Mouse (Mus musculus) CH12.LX (cell line): ENCODE results near the gene Zfand2a. TPM values are rescaled to one million over a fixed set of nuclear protein-coding genes. Genes with fewer than 3 reads are reported as not detected.

Experiments used
- DNase-seq: peaks from one replicate; pipeline ENCODE4 v3.0.0-alpha.2; 2013; ENCODE audit errors: extremely low read depth
- H3K27ac ChIP-seq: 2 replicates; pipeline ENCODE4 v1.5.1; 2012; ENCODE audit warnings: low read depth, mild to moderate bottlenecking, control low read depth, moderate library complexity; ENCODE audit not compliant: insufficient read depth
- H3K27me3 ChIP-seq: replicated peaks from 2 replicates; pipeline ENCODE3; 2012; ENCODE audit warnings: inconsistent platforms
- H3K36me3 ChIP-seq, 2 experiments: replicated peaks in 1 of 2; 2 replicates each; pipeline versions ENCODE3 to v1.6.1; 2012; ENCODE audit warnings: inconsistent platforms in 1 of 2, low read length in 1 of 2, mild to moderate bottlenecking in 1 of 2, mixed read lengths in 1 of 2, moderate library complexity in 1 of 2; ENCODE audit not compliant: control insufficient read depth in 1 of 2, insufficient read depth in 1 of 2
- H3K4me1 ChIP-seq, 2 experiments: 2 replicates each; pipeline ENCODE4 v1.6.1; 2012; ENCODE audit warnings: inconsistent platforms in 1 of 2, moderate library complexity in 1 of 2; ENCODE audit not compliant: insufficient read depth in 2 of 2, control insufficient read depth in 1 of 2
- H3K4me2 ChIP-seq: 2 replicates; pipeline ENCODE4 v1.6.1; 2012; ENCODE audit warnings: low read depth, mild to moderate bottlenecking, control low read depth; ENCODE audit not compliant: poor library complexity, insufficient read depth, severe bottlenecking
- H3K4me3 ChIP-seq, 3 experiments: fragments of 150-350 bp in 1 of 3; sonication (generic) in 1 of 3; replicated peaks in 1 of 3; 2 replicates each; pipeline versions ENCODE3 to v1.5.1; 2011 to 2012; ENCODE audit warnings: low read depth in 2 of 3, low read length in 2 of 3, mild to moderate bottlenecking in 2 of 3, moderate library complexity in 2 of 3, control low read depth in 1 of 3, improper control_type of control experiment in 1 of 3, inconsistent platforms in 1 of 3, mixed read lengths in 1 of 3; ENCODE audit not compliant: poor library complexity in 1 of 3
- H3K79me2 ChIP-seq: replicated peaks from 2 replicates; pipeline ENCODE4 v1.6.1; 2012; ENCODE audit warnings: mild to moderate bottlenecking, moderate library complexity; ENCODE audit not compliant: control insufficient read depth, poor library complexity, insufficient read depth, severe bottlenecking; ENCODE audit errors: extremely low read depth
- H3K9ac ChIP-seq: 2 replicates; pipeline ENCODE4 v1.6.1; 2012; ENCODE audit warnings: low read depth, mild to moderate bottlenecking, control low read depth, moderate library complexity; ENCODE audit not compliant: insufficient read depth
- H3K9me3 ChIP-seq: replicated peaks from 2 replicates; pipeline ENCODE3; 2012; ENCODE audit warnings: low read length, inconsistent platforms, mixed read lengths
- BHLHE40 ChIP-seq: IDR thresholded peaks from 2 replicates; pipeline ENCODE4 v1.6.1; 2011; ENCODE audit warnings: mild to moderate bottlenecking, low read depth, low read length, improper control_type of control experiment
- CHD1 ChIP-seq: IDR thresholded peaks from 2 replicates; pipeline ENCODE4 v1.6.1; 2012; ENCODE audit warnings: low read depth, low read length, improper control_type of control experiment, inconsistent platforms
- CHD2 ChIP-seq: IDR thresholded peaks from 2 replicates; pipeline ENCODE4 v1.6.1; 2011; ENCODE audit warnings: low read length, improper control_type of control experiment
- ELF1 ChIP-seq: IDR thresholded peaks from 2 replicates; pipeline ENCODE4 v1.6.1; 2014; ENCODE audit warnings: low read depth, mild to moderate bottlenecking, inconsistent platforms, low read length, improper control_type of control experiment
- EP300 ChIP-seq: IDR thresholded peaks from 2 replicates; pipeline ENCODE4 v1.6.1; 2011; ENCODE audit warnings: low read length, improper control_type of control experiment
- IRF4 ChIP-seq: IDR thresholded peaks from 2 replicates; pipeline ENCODE4 v1.6.1; 2014; ENCODE audit warnings: low read depth, mild to moderate bottlenecking, inconsistent platforms, low read length, improper control_type of control experiment
- JUN ChIP-seq: IDR thresholded peaks from 2 replicates; pipeline ENCODE4 v1.6.1; 2011; ENCODE audit warnings: low read depth, mild to moderate bottlenecking, low read length, improper control_type of control experiment, moderate library complexity; ENCODE audit not compliant: insufficient read depth
- MAX ChIP-seq: IDR thresholded peaks from 2 replicates; pipeline ENCODE4 v1.6.1; 2011; ENCODE audit warnings: low read length, improper control_type of control experiment
- MAZ ChIP-seq: IDR thresholded peaks from 2 replicates; pipeline ENCODE4 v1.6.1; 2012; ENCODE audit warnings: low read depth, mild to moderate bottlenecking, inconsistent platforms, low read length, improper control_type of control experiment, moderate library complexity
- MYC ChIP-seq: IDR thresholded peaks from 2 replicates; pipeline ENCODE4 v1.6.1; 2011; ENCODE audit warnings: low read depth, mild to moderate bottlenecking, improper control_type of control experiment, low read length
- NELFE ChIP-seq: IDR thresholded peaks from 2 replicates; pipeline ENCODE4 v1.6.1; 2011; ENCODE audit warnings: low read depth, low read length, improper control_type of control experiment
- NRF1 ChIP-seq: IDR thresholded peaks from 2 replicates; pipeline ENCODE4 v1.6.1; 2014; ENCODE audit warnings: low read depth, mild to moderate bottlenecking, inconsistent platforms, low read length, improper control_type of control experiment, moderate library complexity
- SMC3 ChIP-seq: IDR thresholded peaks from 2 replicates; pipeline ENCODE4 v1.6.1; 2011; ENCODE audit warnings: low read depth, low read length, improper control_type of control experiment
- TCF12 ChIP-seq: IDR thresholded peaks from 2 replicates; pipeline ENCODE4 v1.6.1; 2014; ENCODE audit warnings: low read depth, mild to moderate bottlenecking, inconsistent platforms, low read length, improper control_type of control experiment
- USF2 ChIP-seq: conservative IDR thresholded peaks from 2 replicates; pipeline ENCODE4 v1.6.1; 2011; ENCODE audit warnings: low read depth, low read length, improper control_type of control experiment
- ZC3H11A ChIP-seq: IDR thresholded peaks from 2 replicates; pipeline ENCODE4 v1.6.1; 2012; ENCODE audit warnings: low read depth, mild to moderate bottlenecking, inconsistent platforms, low read length, improper control_type of control experiment
- ZKSCAN1 ChIP-seq: IDR thresholded peaks from 2 replicates; pipeline ENCODE4 v1.6.1; 2012; ENCODE audit warnings: low read depth, inconsistent platforms, low read length, improper control_type of control experiment, borderline replicate concordance
- dilution Hi-C: fragments of 300-500 bp; cut with MboI; formaldehyde crosslinking; loops from 2 replicates; pipeline ENCODE4 v1.14.3; 2020; ENCODE audit warnings: low sequenced_read_pairs; ENCODE audit not compliant: extremely low pct_unique_long_range_greater_than_20kb, extremely low pct_ligation_motif_present
- in situ Hi-C: fragments of 300-500 bp; cut with MboI; formaldehyde crosslinking; loops from 3 replicates; pipeline ENCODE4 v1.14.3; 2019; ENCODE audit warnings: low sequenced_read_pairs, low pct_ligation_motif_present, low pct_unique_long_range_greater_than_20kb, mixed read lengths
- polyA plus RNA-seq: library from polyadenylated mRNA; unstranded; fragments of >175 nt; gene quantifications from 2 replicates; pipeline ENCODE4 v1.2.1, GENCODE M21; 2012; ENCODE audit warnings: low read depth; ENCODE audit not compliant: insufficient read length
- total RNA-seq, 2 experiments: library from RNA; depleted of rRNA; stranded (reverse); fragments of 300-350 nt in 1 of 2; fragments of >200 nt in 1 of 2; gene quantifications; 2 replicates each; pipeline ENCODE4 v1.2.3; 2012 to 2014

Gene Zfand2a
- total and polyA plus RNA-seq, 3 experiments: 5.8 to 13.4 (median 9.2) TPM

DNA sequence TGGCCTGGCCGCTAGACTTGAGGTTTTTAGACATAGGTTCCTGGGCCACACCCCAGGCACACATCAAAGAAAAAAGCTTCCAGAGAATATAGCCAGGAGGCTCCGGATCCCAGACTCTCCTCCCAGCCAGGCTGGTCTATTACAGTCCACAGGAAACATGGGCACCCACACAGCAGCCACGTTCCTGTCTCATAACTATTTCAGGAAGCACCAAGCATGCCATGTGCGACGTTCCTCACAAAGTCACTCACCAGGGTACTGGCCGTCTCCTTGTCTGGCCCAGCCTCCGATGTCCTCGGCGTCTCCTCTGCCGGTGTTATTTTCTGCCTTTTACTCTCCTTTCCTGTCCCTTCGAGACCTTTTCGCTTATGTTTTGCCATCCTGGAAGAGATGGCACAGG is 29.2 kb downstream of the Zfand2a start:
- dilution Hi-C loops: no loop called here
- Histone ChIP-seq H3K9me3 (no peaks in the 10 kb centered on the region), H3K4me2 (no peak overlapping the region), H3K4me1 (peaks cover 2 to 31% of the 10 kb centered on the region in 2 experiments; a peak in 3 of 4 replicates), H3K27me3 (no peaks in the 10 kb centered on the region), H3K36me3 (peaks cover 9 to 74% of the 10 kb centered on the region in 2 experiments), H3K9ac (no peak overlapping the region), H3K79me2 (peaks cover 3% of the 10 kb centered on the region), H3K4me3 (no peak overlapping the region), H3K27ac (no peak overlapping the region)
- in situ Hi-C loops: loop anchor here (25.0 kb wide), 1 partner anchor 93 kb away; the partner anchor contains the start of genes Cox19 and Cyp2w1
- no peak for DNase-seq
- TF ChIP-seq ZKSCAN1 (no peak), TCF12 (no peak), USF2 (no peak), NRF1 (no peak), ELF1 (no peak), CHD2 (no peak), SMC3 (no peak), CHD1 (no peak)

DNA sequence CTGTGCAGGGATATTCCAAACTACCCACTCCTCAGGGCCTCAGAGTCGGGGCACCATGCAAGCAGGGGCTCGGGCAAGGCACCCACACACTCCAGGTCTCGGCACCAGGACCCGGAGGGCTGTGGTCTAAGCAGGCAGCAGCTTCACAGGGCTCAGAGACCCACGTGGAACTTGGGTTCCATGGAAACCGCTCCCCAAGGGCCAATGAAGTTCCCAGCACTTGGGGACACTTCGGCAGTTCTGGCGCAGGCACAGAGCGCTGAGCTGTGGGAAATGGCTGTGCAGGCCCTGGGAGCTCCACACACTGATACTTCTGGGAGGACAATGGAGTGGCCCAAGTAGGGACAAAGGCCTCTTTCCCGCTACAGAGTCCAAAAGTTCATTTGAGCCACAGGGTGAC is 31.3 kb downstream of the Zfand2a start:
- in situ Hi-C loops (loop anchor here (25.0 kb wide), 1 partner anchor 91 kb away; the partner anchor contains the start of genes Cox19 and Cyp2w1), dilution Hi-C loops (no loop called here)
- peaks cover 4 to 31% of the 10 kb centered on the region in 2 experiments; a peak in 3 of 4 replicates for H3K4me1 ChIP-seq
- peaks cover 9 to 80% of the 10 kb centered on the region in 2 experiments for H3K36me3 ChIP-seq
- H3K79me2 ChIP-seq: no peaks in the 10 kb centered on the region
- no peak for TF ChIP-seq SMC3
- TF ChIP-seq MYC: no peak
- TF ChIP-seq ZKSCAN1: no peak
- no peak for TF ChIP-seq JUN
- TF ChIP-seq NELFE: no peak
- no peak for TF ChIP-seq ZC3H11A
- no peak for TF ChIP-seq MAX
- TF ChIP-seq BHLHE40: no peak
- no peak for TF ChIP-seq USF2
- TF ChIP-seq TCF12: no peak
- no peak for TF ChIP-seq EP300
- TF ChIP-seq MAZ: no peak
- no peak for TF ChIP-seq IRF4
- DNase-seq: no peak
- H3K4me2 ChIP-seq: no peak overlapping the region
- H3K4me3 ChIP-seq: no peak overlapping the region
- H3K9ac ChIP-seq: no peak overlapping the region
- no peaks in the 10 kb centered on the region for H3K27me3 ChIP-seq
- H3K9me3 ChIP-seq: no peaks in the 10 kb centered on the region
- H3K27ac ChIP-seq: no peak overlapping the region
